Mouse (Mus musculus): ENCODE results near the gene Smim9. TPM values are rescaled to one million over a fixed set of nuclear protein-coding genes. Genes with fewer than 3 reads are reported as not detected.
"Not testable (repeated sequence)": the region's sequence is repeated elsewhere in the genome, so short reads cannot be mapped to it uniquely, and the experiment has no call there.

Smim9 gene
- total RNA-seq (2021), result not detected

GRCm38 (mm10) chrX:75163670-75164069 lies at the start of gene Smim9:
Smim9 (minus strand) TSS chrX:75163770.
- intact Hi-C loops (cut with DNase I), result no loop called here
- no peak for DNase-seq

DNA sequence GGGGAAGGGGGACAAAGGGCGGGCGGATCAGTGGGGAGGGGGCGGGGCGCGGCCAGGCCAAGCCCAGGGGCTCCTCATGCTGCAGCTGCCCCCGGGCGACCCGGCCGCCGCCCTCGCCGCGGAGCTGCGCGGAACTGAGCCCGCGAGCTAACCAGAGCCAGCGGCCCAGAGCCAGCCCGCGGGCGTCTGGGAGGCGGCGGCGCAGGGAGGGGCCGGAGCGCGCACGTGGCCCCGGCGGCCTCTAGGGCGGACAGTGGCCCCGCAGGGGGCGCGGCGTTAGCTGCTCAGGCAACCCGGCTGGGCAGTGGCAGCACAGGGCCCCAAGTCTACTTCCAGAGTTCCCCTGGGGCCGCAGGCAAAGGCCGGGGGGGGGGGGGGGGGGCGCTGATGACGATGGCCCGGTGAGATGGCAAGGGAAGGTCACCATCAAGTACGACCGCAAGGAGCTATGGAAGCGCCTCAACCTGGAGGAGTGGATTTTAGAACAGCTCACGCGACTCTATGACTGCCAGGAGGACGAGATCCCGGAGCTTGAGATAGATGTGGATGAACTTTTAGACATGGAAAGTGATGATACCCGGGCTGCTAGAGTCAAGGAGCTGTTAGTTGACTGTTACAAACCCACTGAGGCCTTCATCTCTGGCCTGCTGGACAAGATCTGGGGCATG lies 7.9 kb downstream of the Smim9 start:
- intact Hi-C loops (cut with DNase I), result no loop called here
- peak; percentile 38 to 52 for DNase-seq

DNA sequence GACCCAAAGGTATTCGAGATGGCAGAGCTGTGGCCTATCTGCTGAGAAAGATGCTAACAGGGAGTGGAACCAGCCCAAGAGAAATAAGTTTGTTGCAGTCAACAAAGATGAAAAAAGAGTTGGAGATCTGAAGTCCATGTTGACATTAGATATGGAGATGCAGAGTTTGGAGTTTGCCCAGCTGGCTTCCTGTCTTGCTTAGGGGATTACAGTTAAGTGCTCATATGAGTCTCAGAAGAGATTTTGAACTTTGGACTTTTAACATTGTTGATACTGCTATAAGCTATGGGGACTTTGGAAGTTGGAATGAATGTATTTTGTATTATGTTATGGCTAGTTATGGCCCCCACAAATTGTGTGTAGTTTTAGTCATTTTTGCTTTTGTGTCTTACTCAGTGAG lies 11.3 kb downstream of the Smim9 start:
- intact Hi-C loops (cut with DNase I), result no loop called here
- no peak for DNase-seq

DNA sequence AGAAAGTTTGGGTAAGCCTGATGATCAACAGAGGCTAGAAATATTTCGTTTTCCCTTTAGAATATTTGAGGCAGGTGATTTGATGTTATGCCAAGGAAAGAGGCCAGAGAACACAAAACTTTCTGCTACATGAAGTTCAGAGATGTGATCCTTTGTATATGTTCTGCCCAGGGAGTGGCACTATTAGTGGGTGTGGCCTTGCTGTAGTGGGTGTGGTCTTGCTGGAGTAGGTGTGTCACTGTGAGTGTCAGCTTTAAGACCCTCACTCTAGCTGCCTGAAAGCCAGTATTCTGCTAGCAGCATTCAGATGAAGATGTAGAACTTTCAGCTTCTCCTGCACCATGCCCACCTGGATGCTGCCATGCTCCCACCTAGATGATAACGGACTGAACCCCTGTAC lies 13.3 kb downstream of the Smim9 start:
- intact Hi-C loops (cut with DNase I), result no loop called here
- DNase-seq, result no peak

DNA sequence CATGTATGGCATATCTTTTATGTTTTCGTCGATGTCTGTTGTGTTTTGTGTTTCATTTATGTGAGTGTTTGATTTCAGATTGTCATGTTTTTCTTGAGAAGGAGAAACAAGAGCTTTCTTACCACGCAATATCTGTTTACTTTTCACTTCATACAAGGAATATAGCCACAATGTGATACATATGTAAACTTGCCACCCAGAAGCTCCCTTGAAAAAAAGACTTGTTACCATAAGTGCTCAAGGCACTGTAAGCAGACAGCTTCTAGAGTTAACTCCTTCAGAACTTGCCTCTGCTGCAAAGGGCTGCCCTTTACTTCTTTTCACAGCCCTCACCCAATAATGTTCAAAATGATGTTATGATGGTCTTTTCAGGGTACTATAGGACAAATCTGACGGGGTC lies 15.2 kb downstream of the Smim9 start:
- no peak for DNase-seq
- intact Hi-C loops (cut with DNase I), result no loop called here

GRCm38 (mm10) chrX:75143124-75143555 lies 20.4 kb downstream of the Smim9 start:
- DNase-seq, result peak in 1 of 2 experiments; percentile 7
- intact Hi-C loops (cut with DNase I), result not testable (repeated sequence)

DNA sequence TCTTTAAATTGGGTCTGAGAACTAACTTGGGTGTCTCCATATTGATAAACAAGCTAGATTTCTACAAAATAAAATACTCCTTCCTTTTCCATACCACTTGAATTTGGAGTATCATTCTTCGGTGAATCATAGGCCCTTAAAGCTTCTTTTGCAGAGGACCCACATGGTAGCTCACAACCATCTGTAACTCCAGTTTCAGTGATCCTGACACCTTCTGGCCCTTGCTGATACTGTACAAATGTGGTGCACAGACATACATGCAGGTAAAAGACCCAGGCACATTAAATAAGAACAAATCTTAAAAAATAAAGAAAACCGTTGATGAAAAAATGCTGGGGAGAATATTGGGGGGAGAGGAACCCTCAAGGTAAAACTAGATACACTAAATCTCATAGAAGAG lies 25.4 kb downstream of the Smim9 start:
- no peak for DNase-seq
- intact Hi-C loops (cut with DNase I), result no loop called here

- DNase-seq, result no peak
- intact Hi-C loops (cut with DNase I), result no loop called here
Observed at GRCm38 (mm10) chrX:75137729-75138128, 25.8 kb downstream of the Smim9 start.

DNA sequence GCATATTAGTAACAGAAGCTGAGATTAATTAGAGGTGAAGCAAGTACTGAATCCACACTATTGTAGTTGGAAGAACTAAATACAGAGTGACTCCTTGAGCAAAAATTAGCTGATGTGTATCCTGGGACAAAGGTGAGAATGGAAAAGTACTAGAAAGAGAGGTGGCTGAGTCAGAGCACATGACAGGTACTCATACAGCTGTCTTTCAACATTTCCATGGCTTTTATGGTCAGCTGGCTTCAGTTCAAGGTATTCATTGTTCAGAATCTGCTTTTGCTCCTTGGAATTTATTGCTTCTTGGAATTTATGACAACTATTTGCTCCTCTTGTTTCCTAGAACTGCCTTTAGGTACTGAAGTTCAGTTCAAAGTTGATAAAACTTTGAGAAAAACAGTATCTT lies 26.6 kb downstream of the Smim9 start:
- intact Hi-C loops (cut with DNase I), result no loop called here
- DNase-seq, result no peak

- intact Hi-C loops (cut with DNase I), result no loop called here
- peak; percentile 76 to 77 for DNase-seq
Observed at GRCm38 (mm10) chrX:75130467-75131160, 33.0 kb downstream of the Smim9 start, which contains the start of gene Mpp1. Mpp1 (minus strand) TSS chrX:75131016.

- intact Hi-C loops (cut with DNase I), result no loop called here
- no peak for DNase-seq
Observed at GRCm38 (mm10) chrX:75129474-75129873, 34.1 kb downstream of the Smim9 start.

DNA sequence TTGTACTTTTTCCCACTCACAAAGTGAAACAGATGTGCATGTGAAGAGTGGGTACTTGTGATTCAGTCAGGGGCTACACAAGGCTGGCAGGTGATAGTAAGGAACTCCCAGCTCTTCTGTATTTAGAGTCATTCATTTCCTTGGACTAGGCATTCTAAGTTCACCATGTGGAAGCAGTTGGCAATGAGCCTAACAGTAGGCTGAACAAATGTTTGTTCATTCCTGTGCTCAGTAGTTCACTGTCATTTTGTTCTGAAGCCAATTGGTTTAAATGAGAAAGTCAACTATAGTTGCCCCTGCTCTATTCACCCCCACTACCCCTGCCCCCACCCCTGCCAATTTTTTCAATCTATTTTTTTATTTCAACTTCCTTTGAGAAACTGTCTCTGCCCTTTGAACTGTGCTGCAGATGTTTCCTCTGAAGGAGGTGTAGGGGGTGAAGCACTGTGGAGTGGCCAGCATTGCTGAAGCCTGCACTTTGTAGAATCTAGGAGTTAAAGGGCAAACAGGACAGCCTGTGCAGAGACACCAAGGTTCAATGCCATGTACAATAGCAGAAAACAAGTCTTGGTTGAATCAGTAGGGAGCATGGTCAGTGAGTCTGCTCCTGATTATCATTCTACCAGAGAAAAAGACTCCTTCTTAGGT lies 35.1 kb downstream of the Smim9 start:
- intact Hi-C loops (cut with DNase I), result no loop called here
- DNase-seq, result no peak

GRCm38 (mm10) chrX:75126893-75127292 lies 36.7 kb downstream of the Smim9 start:
- intact Hi-C loops (cut with DNase I), result no loop called here
- DNase-seq, result no peak

- intact Hi-C loops (cut with DNase I), result no loop called here
- no peak for DNase-seq
Observed at GRCm38 (mm10) chrX:75125606-75126005, 38.0 kb downstream of the Smim9 start.

GRCm38 (mm10) chrX:75115550-75115949 lies 48.0 kb downstream of the Smim9 start:
- no peak for DNase-seq
- intact Hi-C loops (cut with DNase I), result loop anchor here (10.0 kb wide), 1 partner anchor 279 kb away; no protein-coding TSS in a partner anchor

GRCm38 (mm10) chrX:75102293-75102692 lies 61.3 kb downstream of the Smim9 start:
- DNase-seq, result no peak
- intact Hi-C loops (cut with DNase I), result no loop called here

DNA sequence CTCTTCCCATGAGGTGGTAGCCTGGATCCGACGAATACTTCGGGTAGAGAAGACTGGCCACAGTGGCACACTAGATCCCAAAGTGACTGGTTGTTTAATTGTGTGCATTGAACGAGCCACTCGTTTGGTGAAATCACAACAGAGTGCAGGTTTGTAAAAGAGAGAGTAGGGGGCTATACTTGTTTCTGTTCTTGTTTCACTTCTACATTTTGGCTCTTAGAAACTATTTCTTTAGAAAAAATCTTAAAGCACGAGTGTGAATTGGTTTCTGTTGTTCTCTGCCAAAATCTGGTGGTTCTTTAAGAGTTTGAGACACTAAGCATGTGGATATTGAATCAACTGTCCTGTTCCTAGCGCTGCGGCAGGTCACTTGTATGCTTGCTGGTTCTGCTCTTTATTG lies 64.8 kb downstream of the Smim9 start:
- no peak for DNase-seq
- intact Hi-C loops (cut with DNase I), result no loop called here

DNA sequence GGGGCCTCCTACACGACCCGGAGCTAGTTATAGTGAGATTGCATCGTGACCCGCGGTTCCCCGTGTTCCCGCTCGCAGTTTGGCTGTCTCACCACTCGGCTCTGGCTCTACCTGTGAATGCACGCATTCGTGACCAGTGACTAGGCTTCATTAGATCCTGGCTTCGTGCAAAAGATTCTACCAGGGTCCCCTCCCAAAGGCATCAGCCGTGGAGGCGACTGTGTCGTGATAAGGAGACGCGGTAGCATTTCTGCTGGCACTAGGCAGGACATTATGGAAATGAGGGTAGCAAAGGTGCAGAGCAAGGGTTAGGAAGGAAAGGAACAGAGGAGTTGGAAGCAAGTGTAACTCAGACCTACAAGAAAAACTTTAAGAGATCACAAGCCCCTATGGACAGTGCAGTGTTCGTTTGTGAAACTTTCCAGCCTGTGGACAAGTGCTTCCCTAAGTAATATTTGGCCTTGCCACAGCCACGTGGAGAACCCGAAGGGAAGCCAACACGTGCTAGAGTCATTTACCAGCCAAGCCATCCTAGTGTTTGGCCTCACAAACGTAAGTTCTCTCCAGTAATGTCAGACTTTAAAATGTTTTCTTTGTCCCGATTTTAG lies 67.3 kb downstream of the Smim9 start:
- intact Hi-C loops (cut with DNase I), result no loop called here
- peak; percentile 5 to 13 for DNase-seq
